Mouse (Mus musculus) embryonic facial prominence, embryonic 13.5 days (tissue): ENCODE data around the gene BC100530. TPM values are rescaled to one million over a fixed set of nuclear protein-coding genes. Genes with fewer than 3 reads are reported as not detected.
"Not testable (repeated sequence)": the region's sequence is repeated elsewhere in the genome, so short reads cannot be mapped to it uniquely, and the experiment has no call there.

Experiments used
- ATAC-seq: fragments of 200-750 bp; cut with Nextera tagmentation; 2 replicates; pipeline ENCODE4 v1.8.0; 2017; ENCODE audit warnings: low read depth; ENCODE audit not compliant: insufficient number of reproducible peaks, insufficient read depth, low FRiP score, low TSS enrichment
- H3K27ac ChIP-seq: fragments of 300-500 bp; sonication (generic); 2 replicates; pipeline ENCODE4 v1.5.1; 2015; ENCODE audit warnings: moderate library complexity, mild to moderate bottlenecking, inconsistent platforms
- H3K27me3 ChIP-seq: fragments of 300-500 bp; sonication (generic); 2 replicates; pipeline ENCODE4 v1.6.1; 2015; ENCODE audit warnings: mild to moderate bottlenecking, inconsistent platforms
- H3K36me3 ChIP-seq: fragments of 300-500 bp; sonication (generic); 2 replicates; pipeline ENCODE4 v1.6.1; 2015; ENCODE audit warnings: mild to moderate bottlenecking, inconsistent platforms
- H3K4me1 ChIP-seq: fragments of 300-500 bp; sonication (generic); 2 replicates; pipeline ENCODE4 v1.6.1; 2015; ENCODE audit warnings: inconsistent platforms
- H3K4me2 ChIP-seq: fragments of 300-500 bp; sonication (generic); 2 replicates; pipeline ENCODE4 v1.6.1; 2015; ENCODE audit warnings: moderate library complexity, mild to moderate bottlenecking, inconsistent platforms
- H3K4me3 ChIP-seq: fragments of 300-500 bp; sonication (generic); 2 replicates; pipeline ENCODE4 v1.5.1; 2015; ENCODE audit warnings: mild to moderate bottlenecking, inconsistent platforms
- H3K9ac ChIP-seq: fragments of 300-500 bp; sonication (generic); 2 replicates; pipeline ENCODE4 v1.6.1; 2015; ENCODE audit warnings: mild to moderate bottlenecking, inconsistent platforms
- H3K9me3 ChIP-seq: fragments of 300-500 bp; sonication (generic); 2 replicates; pipeline ENCODE4 v1.6.1; 2016; ENCODE audit warnings: inconsistent platforms
- WGBS: fragments of 180-500 bp; shearing (Covaris S2); methylation state at CpG from one replicate; pipeline ENCODE4 v1.1.7; 2015; ENCODE audit warnings: mixed read lengths; 5-methylcytosine and 5-hydroxymethylcytosine counted together
- polyA plus RNA-seq: library from polyadenylated mRNA; unstranded; fragments of >200 nt; fragmentation: Nextera tagmentation; extraction: Ambion mirVana; gene quantifications from 2 replicates; pipeline ENCODE4 v1.2.1, GENCODE M21; 2015

Gene BC100530
- polyA plus RNA-seq = 18.0 and 39.7 TPM in 2 replicates

- H3K27ac ChIP-seq, H3K4me1 ChIP-seq, H3K9me3 ChIP-seq, H3K27me3 ChIP-seq, H3K4me3 ChIP-seq, ATAC-seq, H3K4me2 ChIP-seq, H3K36me3 ChIP-seq, H3K9ac ChIP-seq: not testable (repeated sequence)
- WGBS = 65% methylated on average over 3 of the region's 3 CpGs
These were observed at the start of gene BC100530 for GRCm38 (mm10) chr16:36367648-36368047. BC100530 (minus strand) TSS chr16:36367748.

GRCm38 (mm10) chr16:36408357-36408756 is 40.8 kb upstream of the BC100530 start, which contains the start of gene Stfa2:
Stfa2 (minus strand) TSS chr16:36408457.
- Histone ChIP-seq H3K27ac (no peak within 1 kb of the TSS), H3K9me3 (no peaks in the 10 kb centered on the region), H3K4me2 (no peak within 1 kb of the TSS), H3K4me3 (no peak within 1 kb of the TSS), H3K9ac (no peak within 1 kb of the TSS), H3K27me3 (no peaks in the 10 kb centered on the region), H3K36me3 (no peaks in the 10 kb centered on the region), H3K4me1 (no peaks in the 10 kb centered on the region)
- ATAC-seq = no peak

- H3K4me1 ChIP-seq = no peaks in the 10 kb centered on the region
- no peak; the same call in 1 of the 2 replicates for ATAC-seq
- H3K9me3 ChIP-seq = no peaks in the 10 kb centered on the region
- no peaks in the 10 kb centered on the region for H3K36me3 ChIP-seq
- no peaks in the 10 kb centered on the region for H3K27me3 ChIP-seq
- no peak overlapping the region for H3K9ac ChIP-seq
- H3K27ac ChIP-seq = no peak overlapping the region
- no peak overlapping the region for H3K4me3 ChIP-seq
- WGBS = 18% methylated on average over 4 of the region's 4 CpGs
- H3K4me2 ChIP-seq = no peak overlapping the region
These were observed 21.5 kb upstream of the BC100530 start for GRCm38 (mm10) chr16:36389060-36389459.

- no peak overlapping the region for H3K4me2 ChIP-seq
- H3K4me1 ChIP-seq = no peaks in the 10 kb centered on the region
- H3K9me3 ChIP-seq = no peaks in the 10 kb centered on the region
- ATAC-seq = no peak
- no peak overlapping the region for H3K9ac ChIP-seq
- 49% methylated on average over 2 of the region's 2 CpGs for WGBS
- no peaks in the 10 kb centered on the region for H3K27me3 ChIP-seq
- no peak overlapping the region for H3K4me3 ChIP-seq
- no peak overlapping the region for H3K27ac ChIP-seq
- no peaks in the 10 kb centered on the region for H3K36me3 ChIP-seq
These were observed 30.4 kb downstream of the BC100530 start for GRCm38 (mm10) chr16:36337171-36337570.

GRCm38 (mm10) chr16:36334232-36334631 is 33.3 kb downstream of the BC100530 start, which contains the start of gene BC117090:
BC117090 (minus strand) TSS chr16:36334332.
- Histone ChIP-seq H3K4me3 (no peak within 1 kb of the TSS), H3K9ac (no peak within 1 kb of the TSS), H3K4me2 (no peak within 1 kb of the TSS), H3K36me3 (no peaks in the 10 kb centered on the region), H3K27me3 (no peaks in the 10 kb centered on the region), H3K9me3 (no peaks in the 10 kb centered on the region), H3K4me1 (no peaks in the 10 kb centered on the region), H3K27ac (no peak within 1 kb of the TSS)
- WGBS = 68% methylated on average over 3 of the region's 3 CpGs
- no peak for ATAC-seq

GRCm38 (mm10) chr16:36319286-36319685 is 48.3 kb downstream of the BC100530 start:
- no peak for ATAC-seq
- Histone ChIP-seq H3K4me2 (no peak overlapping the region), H3K9ac (no peak overlapping the region), H3K27ac (no peak overlapping the region), H3K27me3 (no peaks in the 10 kb centered on the region), H3K4me3 (no peak overlapping the region), H3K36me3 (no peaks in the 10 kb centered on the region), H3K9me3 (no peaks in the 10 kb centered on the region), H3K4me1 (no peaks in the 10 kb centered on the region)

- not testable (repeated sequence) for H3K27ac ChIP-seq, H3K9me3 ChIP-seq, H3K9ac ChIP-seq, H3K27me3 ChIP-seq, ATAC-seq, H3K4me2 ChIP-seq, H3K4me3 ChIP-seq, H3K36me3 ChIP-seq, H3K4me1 ChIP-seq
- WGBS = 64% methylated on average over 6 of the region's 6 CpGs
These were observed 51.4 kb downstream of the BC100530 start for GRCm38 (mm10) chr16:36316111-36316510.

Other genes starting within 250 kb of the BC100530 start
- 0.55 TPM in 1 of 2 replicates, not detected in the other for gene Csta1, start 236.5 kb downstream of the BC100530 start, polyA plus RNA-seq
- 1.0 TPM in 1 of 2 replicates, not detected in the other for gene Stfa2l1, start 210.9 kb downstream of the BC100530 start, polyA plus RNA-seq
- gene Gm5483, start 183.5 kb downstream of the BC100530 start, polyA plus RNA-seq = 0.80 and 1.3 TPM in 2 replicates
- not detected in 2 replicates for gene Gm5416, start 157.3 kb downstream of the BC100530 start, polyA plus RNA-seq
- gene 2010005H15Rik, start 146.3 kb downstream of the BC100530 start, polyA plus RNA-seq = 0.35 and 0.83 TPM in 2 replicates
- gene Stfa1, start 90.8 kb downstream of the BC100530 start, polyA plus RNA-seq = 7.5 and 9.7 TPM in 2 replicates
- not detected in 2 replicates for gene BC117090, start 33.4 kb downstream of the BC100530 start, polyA plus RNA-seq
- gene Stfa2, start 40.7 kb upstream of the BC100530 start, polyA plus RNA-seq = 1.1 TPM in 1 of 2 replicates, not detected in the other
- 4.9 and 10.5 TPM in 2 replicates for gene Stfa3, start 87.6 kb upstream of the BC100530 start, polyA plus RNA-seq
- gene Casr, start 194.4 kb upstream of the BC100530 start, polyA plus RNA-seq = 0.50 and 0.52 TPM in 2 replicates